Mouse (Mus musculus) brain, embryonic 14.5 days (tissue): ENCODE measurements around the gene Krt23. TPM values are rescaled to one million over a fixed set of nuclear protein-coding genes. Genes with fewer than 3 reads are reported as not detected.
A peak's percentile ranks its signal among the peaks of the same experiment; 100 is the strongest.

Experiments used
- DNase-seq: peaks from one replicate; pipeline ENCODE4 v3.0.0-alpha.2; 2011; ENCODE audit warnings: low read depth
- CTCF ChIP-seq: fragments of 200-500 bp; IDR thresholded peaks from 2 replicates; pipeline ENCODE4 v1.5.1; 2012; ENCODE audit warnings: inconsistent platforms, mild to moderate bottlenecking, moderate library complexity, borderline replicate concordance; ENCODE audit not compliant: insufficient read depth, insufficient read length; ENCODE audit errors: extremely low read depth
- POLR2A ChIP-seq: fragments of 200-500 bp; IDR thresholded peaks from 2 replicates; pipeline ENCODE4 v1.6.1; 2012; ENCODE audit warnings: mild to moderate bottlenecking, inconsistent platforms, borderline replicate concordance; ENCODE audit not compliant: poor library complexity, insufficient read depth, insufficient read length, severe bottlenecking; ENCODE audit errors: extremely low read depth
- polyA plus RNA-seq: library from polyadenylated mRNA; depleted of rRNA; stranded (reverse); fragments of >200 nt; gene quantifications from 2 replicates; pipeline ENCODE4 v1.2.3, GENCODE M21; 2012; rRNA removed

The Krt23 gene
- polyA plus RNA-seq, result 0.08 TPM in 1 of 2 replicates, not detected in the other

DNA sequence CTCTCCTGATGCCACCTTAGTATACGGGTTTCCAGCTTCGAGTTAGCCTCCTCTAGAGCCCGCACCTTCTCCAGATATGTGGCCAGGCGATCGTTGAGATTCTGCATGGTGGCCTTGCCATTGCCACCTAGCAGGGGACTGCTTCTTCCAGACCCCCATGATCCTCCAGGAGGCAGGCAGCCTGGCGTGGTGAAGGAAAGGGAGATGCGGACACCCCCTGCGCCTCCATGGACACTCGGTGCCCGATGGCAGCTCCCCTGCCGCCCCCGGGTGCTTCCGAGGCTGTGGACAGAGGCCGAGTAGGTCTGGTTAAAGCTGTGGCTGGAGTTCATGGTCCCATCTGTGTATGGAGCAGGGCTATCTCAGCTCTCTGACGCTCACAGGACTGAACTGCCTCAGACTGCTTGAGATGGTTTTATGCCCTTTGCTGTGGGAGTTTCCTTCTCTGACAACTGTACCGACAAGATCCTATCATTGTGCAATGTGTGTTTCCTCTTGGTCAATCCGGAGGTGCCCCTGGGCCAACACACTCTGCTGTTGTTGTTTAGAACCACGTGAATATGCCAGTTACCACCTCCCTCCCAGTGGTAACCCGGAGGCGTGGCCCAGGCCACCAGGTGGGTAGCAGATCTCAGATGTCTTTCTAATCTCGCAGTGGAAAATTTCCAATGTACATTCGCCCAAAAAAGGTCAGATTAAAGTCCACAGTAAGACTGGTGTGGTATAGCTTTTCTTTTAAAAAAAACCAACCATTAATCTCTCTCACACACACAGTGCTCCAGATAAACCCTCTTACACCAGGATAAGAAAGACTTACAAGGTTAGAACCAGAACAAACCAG lies at the start of gene Krt23:
Gene Krt23 (minus strand): TSS at position 405 of the 841 bp plus-strand sequence.
- no peak for TF ChIP-seq POLR2A
- no peak for TF ChIP-seq CTCF
- DNase-seq, result no peak

DNA sequence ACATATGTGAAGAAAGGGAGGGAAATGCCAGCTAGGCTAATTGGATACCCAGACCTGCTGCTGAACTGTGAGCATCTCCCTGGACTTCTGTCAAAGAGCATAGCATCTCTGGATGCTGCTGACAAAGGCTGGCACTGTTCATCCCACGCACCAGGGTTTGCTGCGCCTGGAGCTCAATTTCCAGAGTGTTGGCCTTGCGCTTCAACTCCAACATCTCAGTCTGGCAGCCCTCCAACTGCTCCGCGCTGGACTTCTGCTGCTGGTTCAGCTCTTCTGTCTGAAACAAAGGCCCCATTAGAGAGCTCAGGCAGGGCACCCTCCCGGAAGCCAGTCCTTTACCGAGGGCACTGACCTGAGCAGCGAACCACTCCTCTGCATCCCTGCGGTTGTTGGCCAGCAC lies 46.8 kb upstream of the Krt23 start:
- peak; percentile 69 for DNase-seq
- TF ChIP-seq POLR2A, result no peak
- TF ChIP-seq CTCF, result no peak

DNA sequence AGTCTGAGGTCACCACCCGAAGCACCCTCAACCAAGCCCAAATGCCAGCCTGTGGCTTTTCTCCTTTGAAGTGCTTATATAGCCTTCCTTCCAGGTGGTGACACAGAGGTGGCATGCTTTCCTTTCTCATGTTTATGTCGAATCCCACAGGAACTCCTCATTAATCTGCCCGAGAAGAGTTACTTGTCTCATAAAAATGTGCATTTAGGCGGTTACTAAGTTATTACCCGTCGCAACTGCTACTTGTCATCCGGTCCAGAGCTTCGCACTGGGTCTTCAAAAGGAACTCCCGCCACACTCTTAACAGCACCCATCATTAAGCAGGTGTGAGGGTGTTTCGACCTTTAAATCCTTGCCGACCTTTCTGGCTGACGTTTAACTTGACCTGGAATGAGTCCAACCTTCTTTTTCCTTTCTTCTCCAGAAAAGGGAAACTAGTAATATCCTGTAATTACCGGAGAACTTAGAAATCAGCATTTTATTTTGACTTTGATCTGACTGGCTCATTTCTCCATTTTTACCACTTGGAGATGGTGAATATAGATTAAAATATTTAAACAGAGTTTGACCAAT lies 28.4 kb upstream of the Krt23 start, which contains the start of gene Krt39:
Gene Krt39 (minus strand): TSS at position 51 of the 573 bp plus-strand sequence.
- DNase-seq, result no peak
- TF ChIP-seq POLR2A (no peak), CTCF (no peak)

DNA sequence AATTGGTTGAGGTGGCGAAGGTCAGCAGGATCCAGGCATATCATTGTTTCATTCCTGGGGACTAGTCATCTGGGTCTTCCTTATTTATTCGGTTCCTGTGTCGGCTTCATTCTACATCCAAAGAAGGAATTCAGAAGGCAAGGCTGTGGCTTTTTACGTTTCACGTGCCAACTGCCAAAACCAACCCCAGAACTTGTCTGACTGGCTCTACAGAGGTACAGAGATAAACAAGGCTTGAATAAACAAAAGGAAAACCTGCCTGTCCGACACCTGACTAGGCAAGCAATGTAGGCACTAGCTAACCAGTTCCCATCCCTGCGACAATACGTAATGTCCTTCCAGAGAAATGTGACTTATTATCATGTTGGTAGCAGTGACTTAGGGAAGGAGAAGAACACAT lies 21.2 kb upstream of the Krt23 start:
- DNase-seq, result no peak
- TF ChIP-seq POLR2A, result no peak
- TF ChIP-seq CTCF, result no peak

DNA sequence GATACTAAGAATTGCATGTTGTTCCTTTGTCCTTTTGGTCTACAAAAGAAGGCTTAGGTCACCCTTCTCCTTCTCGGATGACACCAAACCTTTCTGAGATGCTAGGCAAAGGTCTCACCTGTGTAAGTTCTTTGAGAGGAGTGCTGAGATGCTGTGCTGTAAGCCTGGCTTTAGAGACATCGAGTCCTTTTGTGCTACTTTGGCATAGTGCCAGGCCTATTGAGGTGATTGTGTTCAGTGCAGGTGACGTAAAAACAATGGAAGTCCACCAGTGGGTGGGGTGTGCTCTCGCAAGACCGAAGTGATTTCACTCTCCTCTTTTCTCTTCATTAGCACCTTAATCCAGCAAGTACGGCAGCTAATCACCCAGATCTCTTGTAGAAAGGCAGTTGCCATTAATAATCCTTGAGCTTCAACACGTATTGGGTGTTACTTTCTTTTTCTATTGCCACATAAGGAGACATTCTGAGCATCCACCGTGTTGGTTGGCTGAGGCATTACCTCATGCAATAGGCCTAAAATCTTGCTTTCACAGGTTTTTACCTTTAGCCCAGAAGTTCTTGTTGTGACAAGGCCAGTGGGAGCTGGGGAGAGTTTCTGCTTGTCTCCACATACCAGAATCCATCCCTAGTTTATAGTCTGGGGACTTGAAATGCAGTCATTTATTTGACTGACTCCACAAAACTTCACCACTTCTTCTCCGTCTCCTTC lies 7.3 kb upstream of the Krt23 start:
- no peak for DNase-seq
- TF ChIP-seq POLR2A, result no peak
- TF ChIP-seq CTCF, result no peak

DNA sequence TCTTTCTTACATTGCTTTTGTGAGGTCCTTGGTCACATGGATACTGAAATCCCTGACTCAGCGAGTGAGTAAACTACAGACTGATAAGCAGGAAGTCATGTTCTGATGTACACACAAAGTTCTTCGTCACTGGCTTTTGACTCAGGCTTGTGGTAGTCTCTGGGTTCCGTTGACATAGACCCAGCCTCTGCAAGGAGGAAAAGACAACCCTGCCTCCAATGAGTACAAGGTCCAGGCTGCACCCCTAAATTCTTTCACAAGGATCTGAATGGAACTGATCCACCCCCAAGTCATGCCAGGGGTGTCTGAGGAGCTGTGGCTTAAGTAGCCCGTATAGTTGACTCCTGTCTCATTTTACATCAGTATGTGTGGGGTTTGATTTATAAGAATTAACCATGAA lies 3.5 kb upstream of the Krt23 start:
- TF ChIP-seq CTCF, result no peak
- TF ChIP-seq POLR2A, result no peak
- DNase-seq, result no peak

DNA sequence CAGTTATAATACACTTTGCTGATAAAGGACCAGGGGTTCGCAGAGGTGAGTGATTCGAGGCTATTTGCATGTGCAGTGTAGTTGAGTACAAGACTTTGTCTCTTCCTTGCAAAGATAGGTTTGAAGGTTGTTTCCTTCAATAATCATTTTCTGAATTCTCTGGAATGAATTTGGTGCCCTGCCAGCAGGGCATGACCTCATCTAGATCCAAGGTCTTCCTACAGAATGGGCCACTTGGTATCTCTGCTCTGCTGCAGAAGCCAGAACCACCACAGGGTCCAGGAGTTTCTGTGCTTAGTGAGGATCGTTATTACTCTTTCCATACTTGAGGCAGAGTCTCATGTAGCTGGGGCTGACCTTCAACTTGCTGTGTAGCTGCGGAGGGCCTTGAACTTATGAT lies 1.8 kb upstream of the Krt23 start:
- TF ChIP-seq POLR2A (no peak), CTCF (no peak)
- DNase-seq, result no peak

DNA sequence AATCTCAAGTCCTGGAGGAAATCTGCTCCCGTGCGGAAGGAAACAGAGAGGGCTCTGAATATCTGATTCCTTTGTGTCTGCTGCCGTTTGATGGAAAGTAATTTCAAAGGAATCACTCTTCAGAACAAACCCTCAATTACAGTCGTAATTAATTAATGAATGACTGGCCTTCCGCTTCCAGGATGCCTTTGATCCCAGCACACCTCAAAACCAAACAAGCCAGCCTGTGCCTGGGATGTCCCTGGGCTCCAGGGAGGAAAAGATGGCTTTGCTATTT lies 575 bp upstream of the Krt23 start:
- no peak for TF ChIP-seq POLR2A
- TF ChIP-seq CTCF, result no peak
- peak; percentile 12 for DNase-seq

DNA sequence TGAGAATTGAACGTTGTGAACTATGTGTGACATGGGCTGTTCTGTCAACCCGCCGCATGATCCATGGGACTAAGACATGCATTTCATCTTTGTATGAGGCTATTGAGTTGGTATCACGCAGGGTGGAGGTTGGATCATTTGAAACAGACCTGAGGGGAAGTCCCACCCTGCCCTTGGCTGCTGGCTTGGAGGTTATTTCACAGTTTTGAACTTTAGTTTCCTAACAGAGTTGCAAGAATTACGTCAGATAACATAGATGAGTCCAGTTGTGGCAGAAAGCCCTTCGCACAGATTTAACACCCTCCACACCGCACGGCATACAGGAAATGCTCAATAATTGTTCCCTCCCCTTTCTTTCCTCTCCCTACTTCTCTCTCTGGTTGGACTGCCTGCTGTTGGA lies 1.9 kb downstream of the Krt23 start:
- TF ChIP-seq CTCF (no peak), POLR2A (no peak)
- no peak for DNase-seq

DNA sequence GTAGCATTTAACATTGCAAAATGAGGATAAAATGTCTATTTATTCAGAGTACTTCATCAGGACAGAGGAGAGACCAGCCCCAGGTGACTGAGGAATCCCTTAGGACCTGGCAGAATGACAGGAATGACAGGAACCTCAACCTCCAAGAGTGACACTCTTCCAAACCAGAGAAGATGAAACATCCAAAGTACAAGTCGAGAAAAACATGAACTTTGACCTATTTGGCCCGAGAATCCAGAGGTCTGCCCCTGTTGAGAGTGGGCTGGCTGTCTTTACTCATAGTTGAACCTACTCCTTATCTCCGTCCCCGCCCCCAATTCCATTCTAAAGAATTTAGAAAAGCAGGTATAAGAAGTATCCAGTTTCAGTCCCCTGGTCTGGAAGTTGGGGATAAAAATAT lies 2.3 kb downstream of the Krt23 start:
- no peak for DNase-seq
- no peak for TF ChIP-seq CTCF
- no peak for TF ChIP-seq POLR2A

DNA sequence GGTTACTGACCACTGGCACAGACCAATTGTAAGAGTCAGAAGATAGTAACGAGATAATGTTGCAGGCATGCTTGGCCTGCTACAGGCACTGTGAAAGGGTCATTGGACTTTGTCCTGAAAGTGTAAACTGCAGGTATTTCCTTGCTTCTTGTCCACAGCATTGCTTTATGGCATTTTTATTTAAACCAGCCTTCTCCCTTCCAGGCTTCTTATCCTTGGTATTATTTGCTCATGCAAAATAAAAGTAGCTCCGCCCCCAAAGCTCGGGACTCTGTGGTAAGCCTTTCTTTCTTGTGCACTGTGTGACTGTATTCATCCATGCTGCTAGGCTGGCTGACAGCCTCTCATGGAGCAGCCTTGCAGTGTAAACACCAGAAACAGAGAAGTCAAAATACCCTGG lies 3.7 kb downstream of the Krt23 start:
- DNase-seq, result peak; percentile 56
- TF ChIP-seq CTCF (no peak), POLR2A (no peak)
